Mouse (Mus musculus) CD4-positive, CD25-positive, alpha-beta regulatory T cell, adult 4 months (primary cell): Measurements from ENCODE around the gene Blcap. TPM values are rescaled to one million over a fixed set of nuclear protein-coding genes. Genes with fewer than 3 reads are reported as not detected.

ENCODE experiments used
- ATAC-seq: one replicate; pipeline ENCODE4 v1.8.0; 2017
- polyA plus RNA-seq, 2 experiments: library from polyadenylated mRNA; unstranded; fragments of 100-300 nt; shearing (Covaris generic); gene quantifications; one replicate each; pipeline ENCODE4 v1.2.1; 2017

Blcap gene
- polyA plus RNA-seq, 2 experiments from 2014 or later = 21.8 to 22.7 TPM

- no peak for ATAC-seq
These were observed 52.6 kb downstream of the Blcap start for GRCm38 (mm10) chr2:157518451-157518850.

DNA sequence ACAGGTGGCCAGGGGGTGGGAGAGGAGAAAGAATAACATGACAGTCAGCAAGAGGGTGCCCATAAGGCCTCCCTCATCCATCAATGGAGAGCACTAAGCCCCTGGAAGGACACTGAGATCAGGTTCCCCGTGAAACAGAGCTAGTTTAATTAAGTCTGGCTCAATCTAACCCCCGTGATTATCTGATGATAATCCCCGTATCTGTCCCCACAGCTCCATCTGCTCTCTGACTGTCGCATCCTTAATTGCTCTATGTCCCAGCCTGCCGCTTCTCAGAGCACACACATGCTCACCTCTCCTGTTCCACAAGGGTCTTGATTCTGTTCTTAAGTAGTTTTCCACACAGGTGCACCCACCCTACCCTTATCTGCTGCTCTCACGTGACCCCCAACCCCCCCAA, 53.5 kb downstream of the Blcap start:
- ATAC-seq = no peak

DNA sequence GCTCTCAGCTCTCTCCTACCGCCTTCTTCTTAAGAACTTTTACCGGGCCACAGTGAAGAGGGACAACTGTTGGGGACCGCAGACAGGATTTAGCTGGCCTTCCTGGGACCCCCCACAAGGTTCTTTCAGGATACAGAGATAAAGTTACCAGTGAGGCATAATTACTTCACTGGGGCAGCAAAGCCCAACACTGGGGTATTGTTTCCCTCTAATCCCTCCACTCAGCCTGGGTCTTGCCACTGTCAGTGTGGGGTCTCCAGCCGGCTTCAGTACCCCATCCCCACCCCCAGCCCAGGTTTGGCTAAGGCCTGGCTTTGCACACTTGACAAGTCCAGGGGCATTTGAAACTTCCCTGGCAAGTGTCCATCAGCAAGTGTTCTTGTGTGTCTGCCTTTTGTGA, 56.7 kb downstream of the Blcap start:
- no peak for ATAC-seq

DNA sequence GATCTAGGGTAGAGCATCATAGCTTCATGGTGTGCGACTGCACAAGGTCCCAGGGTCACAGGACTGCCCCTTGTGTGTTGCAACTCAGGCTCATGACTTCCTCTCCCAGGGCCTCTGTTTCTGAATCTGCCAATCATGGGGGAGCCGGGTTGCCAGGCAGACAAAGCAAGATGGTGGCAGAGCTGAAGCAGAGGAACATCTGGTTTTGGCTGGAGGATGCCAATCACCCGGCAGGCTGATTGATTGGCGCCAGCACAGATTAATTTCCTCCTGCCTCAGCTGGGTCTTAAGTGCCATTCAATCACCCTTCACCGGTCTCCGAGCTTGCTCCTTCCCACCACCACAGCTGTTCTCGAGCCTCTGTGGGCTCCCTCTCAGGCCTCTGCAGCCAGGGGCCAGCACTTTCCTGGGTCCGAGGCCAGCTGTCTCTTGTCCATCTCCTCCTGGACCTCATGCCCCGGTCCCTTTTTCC, 57.3 kb downstream of the Blcap start:
- no peak for ATAC-seq

DNA sequence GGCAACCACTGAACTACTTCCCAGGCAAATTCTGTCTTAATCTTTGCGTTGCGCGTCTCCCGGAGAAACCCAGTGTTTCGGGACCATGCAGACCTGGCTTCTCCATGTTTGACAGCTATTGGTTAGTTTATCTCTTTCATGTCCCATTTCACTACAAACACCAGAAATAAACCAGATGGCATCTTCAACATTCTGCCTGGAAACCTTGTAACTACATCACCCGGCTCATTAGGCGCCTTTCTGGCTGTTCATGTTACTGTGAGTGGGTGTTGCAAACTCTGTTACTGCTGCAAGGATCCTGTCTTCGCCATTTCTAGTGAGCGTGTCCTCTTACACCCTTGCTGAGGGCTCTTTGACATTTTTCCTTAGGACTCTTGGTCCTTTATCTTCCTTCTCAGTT, 58.2 kb downstream of the Blcap start:
- no peak for ATAC-seq

DNA sequence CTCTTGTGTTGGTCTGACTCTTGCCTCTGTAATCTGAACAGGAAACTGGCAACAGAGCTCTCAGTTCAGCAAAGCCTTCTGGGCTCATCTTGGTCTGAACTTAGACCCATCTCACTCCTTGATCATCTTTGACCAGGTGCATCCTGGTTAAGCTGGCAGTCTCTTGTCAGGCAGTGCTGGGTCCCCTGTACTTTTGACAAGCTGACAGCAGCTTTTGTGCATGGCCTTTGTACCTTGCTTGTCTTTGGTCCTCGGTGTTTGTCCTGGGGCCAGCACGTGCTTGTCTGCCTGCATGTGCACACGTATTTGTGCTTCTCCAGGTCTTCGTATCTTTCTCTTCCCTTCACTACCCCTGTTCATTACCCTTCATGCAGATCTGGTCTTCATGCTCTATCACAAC, 61.0 kb downstream of the Blcap start:
- no peak for ATAC-seq

DNA sequence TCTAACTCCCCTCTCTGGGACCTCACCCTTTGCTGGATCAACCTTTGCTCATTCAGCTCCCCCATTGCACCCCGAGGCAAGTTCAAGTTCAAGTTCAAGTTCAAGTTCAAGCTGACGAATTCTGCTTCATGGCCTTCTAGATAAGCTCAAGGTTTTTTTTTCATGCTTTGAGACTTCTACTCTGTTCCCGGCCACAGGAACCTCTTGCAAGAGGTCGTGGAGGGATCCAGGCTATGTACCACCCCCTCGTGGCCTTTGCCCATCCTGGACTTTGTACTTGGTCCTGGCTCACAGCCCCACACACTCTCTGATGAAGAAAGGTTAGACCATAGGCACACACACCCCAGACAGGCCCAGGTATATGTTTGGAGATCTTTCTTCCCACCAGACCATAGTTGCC, 61.9 kb downstream of the Blcap start:
- ATAC-seq = no peak

- no peak for ATAC-seq
These were observed 64.3 kb downstream of the Blcap start for GRCm38 (mm10) chr2:157506779-157507178.

Other genes with a start within 250 kb of the Blcap start
- not detected for gene Ghrh, start 223.8 kb downstream of the Blcap start, polyA plus RNA-seq
- gene Manbal, start 203.7 kb downstream of the Blcap start, polyA plus RNA-seq = 10 to 100 TPM; 41.4 to 59.3 TPM
- 1 to 10 TPM; 1.6 to 2.0 TPM for gene Src, start 152.8 kb downstream of the Blcap start, polyA plus RNA-seq
- gene Nnat, start 11.2 kb downstream of the Blcap start, polyA plus RNA-seq = under 1 TPM; 0.62 to 1.00 TPM
- 10 to 100 TPM; 71.0 to 71.9 TPM for gene Ctnnbl1, start 166.1 kb upstream of the Blcap start, polyA plus RNA-seq